Mouse (Mus musculus): ENCODE measurements around the gene Traf7. TPM values are rescaled to one million over a fixed set of nuclear protein-coding genes. Genes with fewer than 3 reads are reported as not detected.

Gene Traf7
- total and polyA plus RNA-seq, 3 experiments = 109 to 176 (median 122) TPM

- in situ Hi-C loops (cut with MboI; ENCODE audit: low pct_ligation_motif_present, low pct_unique_long_range_greater_than_20kb, low sequenced_read_pairs) = no loop called here
- no peaks in the 10 kb centered on the region; the same call in 1 of the 2 replicates for H3K79me2 ChIP-seq (replicated peaks; ENCODE audit: control insufficient read depth, extremely low read depth, insufficient read depth, poor library complexity, severe bottlenecking)
- H3K4me3 ChIP-seq (replicated peaks in 1 of 3; ENCODE audit: low read depth in 2 of 3, low read length in 2 of 3, poor library complexity in 1 of 3) = no peak overlapping the region
- H3K27ac ChIP-seq (ENCODE audit: insufficient read depth, low read depth) = no peak overlapping the region
- H3K4me1 ChIP-seq (ENCODE audit: control insufficient read depth in 1 of 2, insufficient read depth in 2 of 2) = peaks cover 0 to 8% of the 10 kb centered on the region in 2 experiments; a peak in 2 of 4 replicates
- TF ChIP-seq ZNF384 (IDR thresholded peaks at IDR 0.05; ENCODE audit: low read depth, low read length) (no peak), NELFE (IDR thresholded peaks at IDR 0.05; ENCODE audit: low read depth, low read length) (no peak), IRF4 (IDR thresholded peaks at IDR 0.05; ENCODE audit: low read depth, low read length) (no peak), MAFK (IDR thresholded peaks at IDR 0.05; ENCODE audit: insufficient replicate concordance, low read length) (no peak), ZC3H11A (IDR thresholded peaks at IDR 0.05; ENCODE audit: low read depth, low read length) (no peak), BHLHE40 (IDR thresholded peaks at IDR 0.05; ENCODE audit: low read depth, low read length) (no peak), RCOR1 (conservative IDR thresholded peaks at IDR 0.05; ENCODE audit: low read depth, low read length) (no peak), JUND (conservative IDR thresholded peaks at IDR 0.05; ENCODE audit: low read depth, low read length) (no peak), E2F4 (IDR thresholded peaks at IDR 0.05; ENCODE audit: insufficient replicate concordance, low read depth, low read length) (no peak), MYC (IDR thresholded peaks at IDR 0.05; ENCODE audit: low read depth, low read length) (no peak), KAT2A (IDR thresholded peaks at IDR 0.05; ENCODE audit: insufficient replicate concordance, low read length) (no peak), CTCF (conservative IDR thresholded peaks at IDR 0.05 in 1 of 2, IDR thresholded peaks at IDR 0.05 in 1 of 2; ENCODE audit: low read depth in 2 of 2, low read length in 2 of 2) (no peak), ELF1 (IDR thresholded peaks at IDR 0.05; ENCODE audit: low read depth, low read length) (no peak), ZKSCAN1 (IDR thresholded peaks at IDR 0.05; ENCODE audit: borderline replicate concordance, low read depth, low read length) (no peak), SMC3 (IDR thresholded peaks at IDR 0.05; ENCODE audit: low read depth, low read length) (no peak), POLR2A (IDR thresholded peaks at IDR 0.05; ENCODE audit: low read depth, low read length) (no peak), NRF1 (IDR thresholded peaks at IDR 0.05; ENCODE audit: low read depth, low read length) (no peak), EP300 (IDR thresholded peaks at IDR 0.05; ENCODE audit: low read length) (no peak), UBTF (IDR thresholded peaks at IDR 0.05; ENCODE audit: low read depth, low read length) (no peak), ZMIZ1 (IDR thresholded peaks at IDR 0.05; ENCODE audit: low read depth, low read length) (no peak)
- DNase-seq (ENCODE audit: extremely low read depth) = no peak
- no peaks in the 10 kb centered on the region for H3K9me3 ChIP-seq (replicated peaks; ENCODE audit: low read length)
- no peak overlapping the region for H3K9ac ChIP-seq (ENCODE audit: insufficient read depth, low read depth)
- H3K27me3 ChIP-seq (replicated peaks) = no peaks in the 10 kb centered on the region
- dilution Hi-C loops (cut with MboI; ENCODE audit: extremely low pct_ligation_motif_present, extremely low pct_unique_long_range_greater_than_20kb, low sequenced_read_pairs) = no loop called here
- H3K36me3 ChIP-seq (replicated peaks in 1 of 2; ENCODE audit: control insufficient read depth in 1 of 2, insufficient read depth in 1 of 2, low read length in 1 of 2) = peaks cover 18 to 66% of the 10 kb centered on the region in 2 experiments
- H3K4me2 ChIP-seq (ENCODE audit: insufficient read depth, low read depth, poor library complexity, severe bottlenecking) = no peak overlapping the region
Observed at GRCm38 (mm10) chr17:24565792-24566191, 38.1 kb upstream of the Traf7 start.

DNA sequence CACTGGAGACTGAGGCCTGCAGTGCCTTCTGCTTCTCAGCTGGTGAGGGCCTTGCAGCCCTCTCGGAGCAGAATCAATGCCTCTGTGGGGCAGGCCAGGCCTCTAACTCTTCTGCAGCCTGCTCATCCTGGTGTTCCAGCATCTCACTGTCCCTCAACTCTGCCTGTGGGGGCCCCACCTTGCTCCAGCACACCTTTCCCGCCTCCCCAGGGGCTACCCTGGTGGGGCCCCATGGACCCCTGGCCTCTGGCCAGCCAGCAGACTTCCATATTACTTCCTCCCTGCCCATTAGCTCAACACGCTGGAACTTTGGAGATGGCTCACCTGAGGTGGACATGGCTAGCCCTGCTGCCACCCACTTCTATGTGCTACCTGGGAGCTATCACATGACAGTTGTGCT, 37.4 kb upstream of the Traf7 start:
- Histone ChIP-seq H3K27me3 (replicated peaks) (no peaks in the 10 kb centered on the region), H3K4me1 (ENCODE audit: control insufficient read depth in 1 of 2, insufficient read depth in 2 of 2) (peaks cover 0 to 8% of the 10 kb centered on the region in 2 experiments; a peak in 2 of 4 replicates), H3K79me2 (replicated peaks; ENCODE audit: control insufficient read depth, extremely low read depth, insufficient read depth, poor library complexity, severe bottlenecking) (no peaks in the 10 kb centered on the region; the same call in 1 of the 2 replicates), H3K4me3 (replicated peaks in 1 of 3; ENCODE audit: low read depth in 2 of 3, low read length in 2 of 3, poor library complexity in 1 of 3) (no peak overlapping the region), H3K9ac (ENCODE audit: insufficient read depth, low read depth) (no peak overlapping the region), H3K4me2 (ENCODE audit: insufficient read depth, low read depth, poor library complexity, severe bottlenecking) (no peak overlapping the region), H3K36me3 (replicated peaks in 1 of 2; ENCODE audit: control insufficient read depth in 1 of 2, insufficient read depth in 1 of 2, low read length in 1 of 2) (peaks cover 14 to 62% of the 10 kb centered on the region in 2 experiments), H3K9me3 (replicated peaks; ENCODE audit: low read length) (no peaks in the 10 kb centered on the region), H3K27ac (ENCODE audit: insufficient read depth, low read depth) (no peak overlapping the region)
- DNase-seq (ENCODE audit: extremely low read depth) = no peak
- in situ Hi-C loops (cut with MboI; ENCODE audit: low pct_ligation_motif_present, low pct_unique_long_range_greater_than_20kb, low sequenced_read_pairs) = no loop called here
- no peak for TF ChIP-seq RAD21 (IDR thresholded peaks at IDR 0.05; ENCODE audit: low read depth, low read length)
- no peak for TF ChIP-seq UBTF (IDR thresholded peaks at IDR 0.05; ENCODE audit: low read depth, low read length)
- TF ChIP-seq IRF4 (IDR thresholded peaks at IDR 0.05; ENCODE audit: low read depth, low read length) = no peak
- no peak for TF ChIP-seq CTCF (conservative IDR thresholded peaks at IDR 0.05 in 1 of 2, IDR thresholded peaks at IDR 0.05 in 1 of 2; ENCODE audit: low read depth in 2 of 2, low read length in 2 of 2)
- no peak for TF ChIP-seq POLR2AphosphoS2 (IDR thresholded peaks at IDR 0.05; ENCODE audit: low read depth, low read length)
- no peak for TF ChIP-seq NELFE (IDR thresholded peaks at IDR 0.05; ENCODE audit: low read depth, low read length)
- TF ChIP-seq JUN (IDR thresholded peaks at IDR 0.05; ENCODE audit: insufficient read depth, low read depth, low read length) = no peak
- TF ChIP-seq ZNF384 (IDR thresholded peaks at IDR 0.05; ENCODE audit: low read depth, low read length) = no peak
- TF ChIP-seq MYC (IDR thresholded peaks at IDR 0.05; ENCODE audit: low read depth, low read length) = no peak
- TF ChIP-seq ELF1 (IDR thresholded peaks at IDR 0.05; ENCODE audit: low read depth, low read length) = no peak
- no peak for TF ChIP-seq MAFK (IDR thresholded peaks at IDR 0.05; ENCODE audit: insufficient replicate concordance, low read length)
- dilution Hi-C loops (cut with MboI; ENCODE audit: extremely low pct_ligation_motif_present, extremely low pct_unique_long_range_greater_than_20kb, low sequenced_read_pairs) = no loop called here
